Mouse (Mus musculus) ES-E14 (cell line): ENCODE results near the gene Hhipl1. TPM values are rescaled to one million over a fixed set of nuclear protein-coding genes. Genes with fewer than 3 reads are reported as not detected.

Experiments
- DNase-seq: peaks from one replicate; pipeline ENCODE4 v3.0.0-alpha.2; 2013; ENCODE audit warnings: low read depth, low spot score
- H3K27ac ChIP-seq: 2 replicates; pipeline ENCODE4 v1.5.1; 2012; ENCODE audit warnings: low read depth, mild to moderate bottlenecking, low read length, moderate library complexity, mixed read lengths; ENCODE audit not compliant: poor library complexity, insufficient read depth, severe bottlenecking
- H3K36me3 ChIP-seq: 2 replicates; pipeline ENCODE4 v1.6.1; 2012; ENCODE audit warnings: mild to moderate bottlenecking, low read length, moderate library complexity, mixed read lengths; ENCODE audit not compliant: control insufficient read depth, poor library complexity, insufficient read depth, severe bottlenecking
- H3K4me1 ChIP-seq, 2 experiments: fragments of 150-350 bp in 1 of 2; sonication (generic) in 1 of 2; 2 replicates each; pipeline ENCODE4 v1.6.1; 2012; ENCODE audit warnings: low read length in 2 of 2, mild to moderate bottlenecking in 1 of 2, mixed read lengths in 1 of 2; ENCODE audit not compliant: control insufficient read depth in 2 of 2, insufficient read depth in 2 of 2, poor library complexity in 1 of 2
- H3K4me3 ChIP-seq, 2 experiments: fragments of 150-350 bp in 1 of 2; sonication (generic) in 1 of 2; 2 replicates each; pipeline ENCODE4 v1.5.1; 2012; ENCODE audit warnings: low read length in 2 of 2, low read depth in 1 of 2, mild to moderate bottlenecking in 1 of 2, mixed read lengths in 1 of 2; ENCODE audit not compliant: insufficient read depth in 1 of 2, poor library complexity in 1 of 2, severe bottlenecking in 1 of 2
- H3K9ac ChIP-seq: 2 replicates; pipeline ENCODE4 v1.6.1; 2012; ENCODE audit warnings: low read depth, mild to moderate bottlenecking, low read length, mixed read lengths; ENCODE audit not compliant: poor library complexity, insufficient read depth, severe bottlenecking
- H3K9me3 ChIP-seq: fragments of 150-350 bp; sonication (generic); 2 replicates; pipeline ENCODE4 v1.6.1; 2012; ENCODE audit warnings: low read depth, mild to moderate bottlenecking, low read length; ENCODE audit not compliant: control insufficient read depth, insufficient read depth
- CHD2 ChIP-seq: IDR thresholded peaks from 2 replicates; pipeline ENCODE4 v1.6.1; 2014; ENCODE audit warnings: mild to moderate bottlenecking, low read depth, low read length, inconsistent platforms
- HCFC1 ChIP-seq: IDR thresholded peaks from 2 replicates; pipeline ENCODE4 v1.6.1; 2012; ENCODE audit warnings: low read length, inconsistent platforms, borderline replicate concordance; ENCODE audit not compliant: insufficient read depth
- MAFK ChIP-seq: IDR thresholded peaks from 2 replicates; pipeline ENCODE4 v1.6.1; 2014; ENCODE audit warnings: mild to moderate bottlenecking, low read depth, low read length, inconsistent platforms; ENCODE audit not compliant: insufficient read depth
- ZC3H11A ChIP-seq: IDR thresholded peaks from 2 replicates; pipeline ENCODE4 v1.6.1; 2012; ENCODE audit warnings: low read depth, mild to moderate bottlenecking, inconsistent platforms, low read length, borderline replicate concordance
- ZNF384 ChIP-seq: IDR thresholded peaks from 2 replicates; pipeline ENCODE4 v1.6.1; 2012; ENCODE audit warnings: low read depth, low read length, inconsistent platforms
- in situ Hi-C, 2 experiments: fragments of 600-800 bp; cut with MboI; formaldehyde crosslinking; loops; one replicate each; pipeline ENCODE4 v1.15.1; 2025; ENCODE audit warnings: low sequenced_read_pairs in 2 of 2, inconsistent platforms in 1 of 2; ENCODE audit not compliant: unreplicated experiment in 2 of 2
- total RNA-seq: library from RNA; depleted of rRNA; stranded (reverse); fragments of 300-350 nt; gene quantifications from 2 replicates; pipeline ENCODE4 v1.2.3, GENCODE M21; 2012; rRNA removed

Hhipl1 gene
- total RNA-seq, 1 experiment: 1.0 TPM

GRCm38 (mm10) chr12:108374689-108375088 is 68.6 kb downstream of the Hhipl1 start:
- Histone ChIP-seq H3K27ac (no peak overlapping the region), H3K4me3 (no peak overlapping the region), H3K36me3 (no peaks in the 10 kb centered on the region), H3K9ac (no peak overlapping the region), H3K4me1 (no peaks in the 10 kb centered on the region), H3K9me3 (no peaks in the 10 kb centered on the region)
- in situ Hi-C loops: loop anchor here in 1 of 2 experiments (25.0 kb wide), 1 partner anchor 113 kb away; no protein-coding TSS in a partner anchor
- DNase-seq: no peak
- TF ChIP-seq MAFK: no peak
- no peak for TF ChIP-seq ZNF384
- no peak for TF ChIP-seq CHD2
- TF ChIP-seq ZC3H11A: no peak
- TF ChIP-seq HCFC1: no peak

GRCm38 (mm10) chr12:108378379-108379133 is 72.5 kb downstream of the Hhipl1 start:
- Histone ChIP-seq H3K36me3 (no peaks in the 10 kb centered on the region), H3K4me1 (no peaks in the 10 kb centered on the region; a peak in 1 of 4 replicates), H3K4me3 (no peak overlapping the region), H3K9me3 (no peaks in the 10 kb centered on the region), H3K9ac (no peak overlapping the region), H3K27ac (no peak overlapping the region)
- TF ChIP-seq ZNF384: no peak
- TF ChIP-seq MAFK: no peak
- no peak for TF ChIP-seq ZC3H11A
- no peak for TF ChIP-seq CHD2
- TF ChIP-seq HCFC1: no peak
- DNase-seq: no peak
- in situ Hi-C loops: no loop called here

Other genes with a start within 250 kb of the Hhipl1 start
- gene Setd3, start 127.0 kb upstream of the Hhipl1 start, total RNA-seq: 43.0 and 56.0 TPM in 2 replicates
- 11.1 and 14.5 TPM in 2 replicates for gene Ccnk, start 126.7 kb upstream of the Hhipl1 start, total RNA-seq
- gene Ccdc85c, start 30.8 kb upstream of the Hhipl1 start, total RNA-seq: 21.9 and 24.4 TPM in 2 replicates
- 0.98 and 1.6 TPM in 2 replicates for gene Cyp46a1, start 28.1 kb downstream of the Hhipl1 start, total RNA-seq
- gene Eml1, start 64.7 kb downstream of the Hhipl1 start, total RNA-seq: 2.9 and 4.2 TPM in 2 replicates
- 27.2 and 36.4 TPM in 2 replicates for gene Evl, start 248.4 kb downstream of the Hhipl1 start, total RNA-seq